Mouse (Mus musculus) kidney, embryonic 16.5 days (tissue): ENCODE data around the gene Tdp1. TPM values are rescaled to one million over a fixed set of nuclear protein-coding genes. Genes with fewer than 3 reads are reported as not detected.

Experiments used
- microRNA-seq: library from miRNA; unstranded; fragments of <30 nt; microRNA quantifications from one replicate; pipeline ENCODE4, GENCODE M21; 2016
- polyA plus RNA-seq: library from polyadenylated mRNA; unstranded; fragments of >200 nt; fragmentation: Nextera tagmentation; extraction: Ambion mirVana; gene quantifications from 2 replicates; pipeline ENCODE4 v1.2.1, GENCODE M21; 2015

The Tdp1 gene
- polyA plus RNA-seq, 1 experiment from 2014 or later: 66.4 TPM

Small RNAs within 50 kb of the gene (microRNA-seq; reads per million reads assigned to microRNA genes)
- not detected for gene Gm23291

Other genes with a start within 250 kb of the Tdp1 start
- 12.5 TPM in 2 replicates for gene Efcab11, start 78 bp upstream of the Tdp1 start, polyA plus RNA-seq
- 0.21 and 0.23 TPM in 2 replicates for gene Kcnk13, start 80.0 kb downstream of the Tdp1 start, polyA plus RNA-seq
- 313 and 320 TPM in 2 replicates for gene Psmc1, start 225.6 kb downstream of the Tdp1 start, polyA plus RNA-seq